Mouse (Mus musculus) gastrocnemius, adult 2 months (tissue): Measurements from ENCODE around the gene Rnf34. TPM values are rescaled to one million over a fixed set of nuclear protein-coding genes. Genes with fewer than 3 reads are reported as not detected.

Experiments used
- DNase-seq: peaks from one replicate; pipeline ENCODE4 v3.0.0; 2022
- H3K27ac ChIP-seq: fragments of 200-600 bp; 2 replicates; pipeline ENCODE4 v1.8.1; 2022; ENCODE audit warnings: mild to moderate bottlenecking
- H3K4me3 ChIP-seq: fragments of 200-600 bp; 2 replicates; pipeline ENCODE4 v1.8.1; 2022; ENCODE audit warnings: mild to moderate bottlenecking, moderate library complexity
- CTCF ChIP-seq: fragments of 200-600 bp; IDR thresholded peaks from 2 replicates; pipeline ENCODE4 v1.8.1; 2022; ENCODE audit warnings: antibody characterized with exemption, mild to moderate bottlenecking, moderate library complexity
- intact Hi-C: fragments of 180-260 bp; cut with DNase I; formaldehyde crosslinking; loops from one replicate; pipeline ENCODE4 v1.15.1; 2025
- long read RNA-seq, 2 experiments: library from polyadenylated mRNA; stranded (forward); transcript quantifications; one replicate each; pipeline ENCODE4 v2.0.0; 2021
- total RNA-seq, 2 experiments: library from RNA; stranded (reverse); gene quantifications; 2 replicates each; pipeline ENCODE4 v1.2.3; 2021

Rnf34 gene
- 10 to 100 TPM; 20.0 to 21.4 TPM for total RNA-seq
- long read RNA-seq, experiment 1, full-length matches to known transcripts, result 14 of 17 reads
- long read RNA-seq, experiment 1, partial matches to known transcripts, result 2 of 17 reads
- long read RNA-seq, experiment 1, other reads (novel, unspliced or antisense), result 1 of 17 reads
- long read RNA-seq, experiment 2, full-length matches to known transcripts, result 23 of 25 reads
- long read RNA-seq, experiment 2, partial matches to known transcripts, result 0 of 25 reads
- long read RNA-seq, experiment 2, other reads (novel, unspliced or antisense), result 2 of 25 reads

- intact Hi-C loops, result loop anchor here (2.0 kb wide), 1 partner anchor 29 kb away; the partner anchor contains the start of gene Anapc5
- H3K27ac ChIP-seq, result peak within 1 kb of the TSS; percentile 99
- peak within 1 kb of the TSS; percentile 69 for H3K4me3 ChIP-seq
- peak; percentile 99 for DNase-seq
- no peak for TF ChIP-seq CTCF
Observed at GRCm38 (mm10) chr5:122849521-122850318, at the start of gene Rnf34. Rnf34 (plus strand) TSS chr5:122850048.

- Histone ChIP-seq H3K27ac (peak overlapping the region; percentile 46), H3K4me3 (no peak overlapping the region)
- no peak for DNase-seq
- intact Hi-C loops, result no loop called here
- no peak for TF ChIP-seq CTCF
Observed at GRCm38 (mm10) chr5:122800345-122801010, 49.4 kb upstream of the Rnf34 start.

- no peak overlapping the region for H3K4me3 ChIP-seq
- intact Hi-C loops, result no loop called here
- no peak for DNase-seq
- H3K27ac ChIP-seq, result no peak overlapping the region
- no peak for TF ChIP-seq CTCF
Observed at GRCm38 (mm10) chr5:122801684-122802083, 48.2 kb upstream of the Rnf34 start.

- intact Hi-C loops, result no loop called here
- TF ChIP-seq CTCF, result no peak
- DNase-seq, result no peak
- Histone ChIP-seq H3K27ac (no peak overlapping the region), H3K4me3 (no peak overlapping the region)
Observed at GRCm38 (mm10) chr5:122802706-122803105, 47.1 kb upstream of the Rnf34 start.

GRCm38 (mm10) chr5:122805503-122805902 lies 44.3 kb upstream of the Rnf34 start:
- H3K4me3 ChIP-seq, result no peak overlapping the region
- H3K27ac ChIP-seq, result no peak overlapping the region
- intact Hi-C loops, result no loop called here
- TF ChIP-seq CTCF, result peak; percentile 44
- DNase-seq, result no peak

- DNase-seq, result peak; percentile 79
- peak; percentile 62 for TF ChIP-seq CTCF
- Histone ChIP-seq H3K4me3 (no peak overlapping the region), H3K27ac (no peak overlapping the region)
- intact Hi-C loops, result loop anchor here (5.0 kb wide), 1 partner anchor 71 kb away; no protein-coding TSS in a partner anchor
Observed at GRCm38 (mm10) chr5:122811364-122812079, 38.3 kb upstream of the Rnf34 start.

- intact Hi-C loops, result loop anchor here (5.0 kb wide), 1 partner anchor 70 kb away; no protein-coding TSS in a partner anchor
- H3K27ac ChIP-seq, result no peak overlapping the region
- DNase-seq, result no peak
- no peak for TF ChIP-seq CTCF
- H3K4me3 ChIP-seq, result no peak overlapping the region
Observed at GRCm38 (mm10) chr5:122812699-122813098, 37.1 kb upstream of the Rnf34 start.

- H3K4me3 ChIP-seq, result peak within 1 kb of the TSS; percentile 94
- intact Hi-C loops, result loop anchor here (2.0 kb wide), 1 partner anchor 30 kb away; the partner anchor contains the start of gene Rnf34
- H3K27ac ChIP-seq, result peak within 1 kb of the TSS; percentile 99
- TF ChIP-seq CTCF, result no peak
- DNase-seq, result peak; percentile 95
Observed at GRCm38 (mm10) chr5:122820777-122821523, 28.9 kb upstream of the Rnf34 start, which contains the start of gene Anapc5. Anapc5 (minus strand) TSS chr5:122821339.

GRCm38 (mm10) chr5:122821524-122821885 lies 28.3 kb upstream of the Rnf34 start:
- Histone ChIP-seq H3K4me3 (peak overlapping the region; percentile 94), H3K27ac (peak overlapping the region; percentile 99)
- intact Hi-C loops, result loop anchor here (2.0 kb wide), 1 partner anchor 29 kb away; the partner anchor contains the start of gene Rnf34
- no peak for DNase-seq
- no peak for TF ChIP-seq CTCF

GRCm38 (mm10) chr5:122822441-122822840 lies 27.4 kb upstream of the Rnf34 start:
- intact Hi-C loops, result no loop called here
- no peak for DNase-seq
- no peak overlapping the region for H3K27ac ChIP-seq
- no peak for TF ChIP-seq CTCF
- no peak overlapping the region for H3K4me3 ChIP-seq

- intact Hi-C loops, result no loop called here
- Histone ChIP-seq H3K4me3 (no peak overlapping the region), H3K27ac (no peak overlapping the region)
- DNase-seq, result no peak
- TF ChIP-seq CTCF, result no peak
Observed at GRCm38 (mm10) chr5:122823976-122824375, 25.9 kb upstream of the Rnf34 start.
